Mouse (Mus musculus) hindbrain, embryonic 11.5 days (tissue): ENCODE measurements at regions not wholly inside any gene's neighbourhood (a gene's known extent, or its start where the extent isn't known, plus 50 kb on each side); places are given as distances from the start of the nearest gene placed in this dataset.

ENCODE experiments used
- ATAC-seq: fragments of 200-750 bp; cut with Nextera tagmentation; 2 replicates; pipeline ENCODE4 v1.8.0; 2017; ENCODE audit warnings: mild to moderate bottlenecking, moderate TSS enrichment, moderate library complexity; ENCODE audit not compliant: low FRiP score
- DNase-seq: peaks from one replicate; pipeline ENCODE4 v3.0.0-alpha.2; 2015; ENCODE audit warnings: low spot score
- H3K27ac ChIP-seq: fragments of 300-500 bp; sonication (generic); 2 replicates; pipeline ENCODE4 v1.5.1; 2014; ENCODE audit warnings: mild to moderate bottlenecking, low read depth, low read length
- H3K27me3 ChIP-seq: fragments of 300-500 bp; sonication (generic); 2 replicates; pipeline ENCODE4 v1.6.1; 2014; ENCODE audit warnings: mild to moderate bottlenecking, low read length, moderate library complexity, mixed read lengths; ENCODE audit not compliant: control insufficient read depth, insufficient read depth
- H3K36me3 ChIP-seq: fragments of 300-500 bp; sonication (generic); 2 replicates; pipeline ENCODE4 v1.6.1; 2014; ENCODE audit warnings: mild to moderate bottlenecking, low read length, moderate library complexity, mixed read lengths; ENCODE audit not compliant: control insufficient read depth, insufficient read depth
- H3K4me1 ChIP-seq: fragments of 300-500 bp; sonication (generic); replicated peaks from 2 replicates; pipeline ENCODE4 v1.6.1; 2014; ENCODE audit warnings: low read length, mixed read lengths; ENCODE audit not compliant: control insufficient read depth, insufficient read depth
- H3K4me2 ChIP-seq: fragments of 300-500 bp; sonication (generic); replicated peaks from 2 replicates; pipeline ENCODE4 v1.6.1; 2014; ENCODE audit warnings: mild to moderate bottlenecking, low read depth, low read length
- H3K4me3 ChIP-seq: fragments of 300-500 bp; sonication (generic); 2 replicates; pipeline ENCODE4 v1.5.1; 2014; ENCODE audit warnings: low read depth, low read length
- H3K9ac ChIP-seq: fragments of 300-500 bp; sonication (generic); 2 replicates; pipeline ENCODE4 v1.6.1; 2014; ENCODE audit warnings: low read depth, low read length
- H3K9me3 ChIP-seq: fragments of 300-500 bp; sonication (generic); 2 replicates; pipeline ENCODE4 v1.6.1; 2016; ENCODE audit warnings: low read length; ENCODE audit not compliant: control insufficient read depth
- WGBS: fragments of 180-500 bp; shearing (Covaris S2); extraction: QIAGEN DNeasy Blood & Tissue Kit; methylation state at CpG from one replicate; pipeline ENCODE4 v1.1.7; 2014; 5-methylcytosine and 5-hydroxymethylcytosine counted together

GRCm38 (mm10) chr14:95660862-95661261 lies 220.2 kb upstream of the 4921530L21Rik start:
- Histone ChIP-seq H3K4me1 (no peaks in the 10 kb centered on the region), H3K27ac (no peak overlapping the region), H3K27me3 (no peaks in the 10 kb centered on the region), H3K9me3 (no peaks in the 10 kb centered on the region), H3K4me2 (no peak overlapping the region), H3K4me3 (no peak overlapping the region), H3K9ac (no peak overlapping the region), H3K36me3 (no peaks in the 10 kb centered on the region)
- ATAC-seq (no peak), DNase-seq (no peak)
- WGBS = 76% methylated on average over 1 of the region's 1 CpGs

- H3K27me3 ChIP-seq = no peaks in the 10 kb centered on the region
- no peaks in the 10 kb centered on the region for H3K9me3 ChIP-seq
- H3K4me2 ChIP-seq = no peak overlapping the region
- ATAC-seq (no peak), DNase-seq (no peak)
- H3K4me1 ChIP-seq = no peaks in the 10 kb centered on the region
- H3K4me3 ChIP-seq = no peak overlapping the region
- H3K9ac ChIP-seq = no peak overlapping the region
- H3K27ac ChIP-seq = no peak overlapping the region
- 87% methylated on average over 3 of the region's 3 CpGs for WGBS
- no peaks in the 10 kb centered on the region for H3K36me3 ChIP-seq
Observed at GRCm38 (mm10) chr14:95661416-95661815, 219.6 kb upstream of the 4921530L21Rik start.

- 83% methylated on average over 1 of the region's 1 CpGs for WGBS
- Histone ChIP-seq H3K9ac (no peak overlapping the region), H3K9me3 (no peaks in the 10 kb centered on the region), H3K4me1 (no peaks in the 10 kb centered on the region), H3K4me3 (no peak overlapping the region), H3K27me3 (no peaks in the 10 kb centered on the region), H3K4me2 (no peak overlapping the region), H3K27ac (no peak overlapping the region), H3K36me3 (no peaks in the 10 kb centered on the region)
- no peak for DNase-seq
- no peak for ATAC-seq
Observed at GRCm38 (mm10) chr14:95687448-95687847, 193.6 kb upstream of the 4921530L21Rik start.

GRCm38 (mm10) chr14:95688611-95689010 lies 192.4 kb upstream of the 4921530L21Rik start:
- DNase-seq (no peak), ATAC-seq (no peak)
- no peak overlapping the region for H3K9ac ChIP-seq

GRCm38 (mm10) chr14:95726082-95726481 lies 155.0 kb upstream of the 4921530L21Rik start:
- no peak for ATAC-seq
- H3K9ac ChIP-seq = no peak overlapping the region
- no peak overlapping the region for H3K4me2 ChIP-seq
- no peak for DNase-seq
- H3K9me3 ChIP-seq = no peaks in the 10 kb centered on the region
- no peaks in the 10 kb centered on the region for H3K27me3 ChIP-seq
- H3K4me3 ChIP-seq = no peak overlapping the region
- H3K4me1 ChIP-seq = no peaks in the 10 kb centered on the region
- H3K27ac ChIP-seq = no peak overlapping the region
- no peaks in the 10 kb centered on the region for H3K36me3 ChIP-seq

More at GRCm38 (mm10) chr14:95688611-95689010, 192.4 kb upstream of the 4921530L21Rik start:
- Histone ChIP-seq H3K4me1 (no peaks in the 10 kb centered on the region), H3K27ac (no peak overlapping the region), H3K27me3 (no peaks in the 10 kb centered on the region), H3K36me3 (no peaks in the 10 kb centered on the region), H3K9me3 (no peaks in the 10 kb centered on the region), H3K4me2 (no peak overlapping the region), H3K4me3 (no peak overlapping the region)

- Histone ChIP-seq H3K9ac (no peak overlapping the region), H3K36me3 (no peaks in the 10 kb centered on the region), H3K9me3 (no peaks in the 10 kb centered on the region), H3K4me1 (no peaks in the 10 kb centered on the region), H3K4me3 (no peak overlapping the region), H3K27ac (no peak overlapping the region), H3K27me3 (no peaks in the 10 kb centered on the region), H3K4me2 (no peak overlapping the region)
- WGBS = 62% methylated on average over 2 of the region's 2 CpGs
- no peak for DNase-seq
- ATAC-seq = no peak
Observed at GRCm38 (mm10) chr14:95775737-95776136, 105.3 kb upstream of the 4921530L21Rik start.

- H3K9ac ChIP-seq = no peak overlapping the region
- no peak overlapping the region for H3K4me2 ChIP-seq
- H3K27ac ChIP-seq = no peak overlapping the region
- H3K9me3 ChIP-seq = no peaks in the 10 kb centered on the region
- DNase-seq (peak; percentile 33), ATAC-seq (no peak)
- no peak overlapping the region for H3K4me3 ChIP-seq
- H3K36me3 ChIP-seq = no peaks in the 10 kb centered on the region
- H3K27me3 ChIP-seq = no peaks in the 10 kb centered on the region
- no peaks in the 10 kb centered on the region for H3K4me1 ChIP-seq
Observed at GRCm38 (mm10) chr14:95777439-95777838, 103.6 kb upstream of the 4921530L21Rik start.
